Mouse (Mus musculus) forebrain, embryonic 14.5 days (tissue): ENCODE data around the gene Inhbc. TPM values are rescaled to one million over a fixed set of nuclear protein-coding genes. Genes with fewer than 3 reads are reported as not detected.

Experiments
- ATAC-seq: fragments of 200-750 bp; cut with Nextera tagmentation; 2 replicates; pipeline ENCODE4 v1.8.0; 2017; ENCODE audit warnings: mild to moderate bottlenecking, moderate library complexity
- DNase-seq: peaks from one replicate; pipeline ENCODE4 v3.0.0-alpha.2; 2015; ENCODE audit warnings: low spot score
- H3K27ac ChIP-seq: fragments of 300-500 bp; sonication (generic); 2 replicates; pipeline ENCODE4 v1.5.1; 2014; ENCODE audit warnings: low read depth, mild to moderate bottlenecking, control low read depth, low read length, moderate library complexity
- H3K27me3 ChIP-seq: fragments of 300-500 bp; sonication (generic); replicated peaks from 2 replicates; pipeline ENCODE4 v1.6.1; 2014; ENCODE audit warnings: low read length, control low read depth, mixed read lengths; ENCODE audit not compliant: control insufficient read depth, insufficient read depth
- H3K36me3 ChIP-seq: fragments of 300-500 bp; sonication (generic); 2 replicates; pipeline ENCODE4 v1.6.1; 2014; ENCODE audit warnings: low read length, control low read depth; ENCODE audit not compliant: control insufficient read depth, insufficient read depth
- H3K4me1 ChIP-seq: fragments of 300-500 bp; sonication (generic); 2 replicates; pipeline ENCODE4 v1.6.1; 2014; ENCODE audit warnings: antibody characterized with exemption, low read length, control low read depth; ENCODE audit not compliant: control insufficient read depth, insufficient read depth
- H3K4me2 ChIP-seq: fragments of 300-500 bp; sonication (generic); 2 replicates; pipeline ENCODE4 v1.6.1; 2014; ENCODE audit warnings: mild to moderate bottlenecking, control low read depth, low read length
- H3K4me3 ChIP-seq: fragments of 300-500 bp; sonication (generic); 2 replicates; pipeline ENCODE4 v1.5.1; 2014; ENCODE audit warnings: low read depth, low read length, control low read depth
- H3K9ac ChIP-seq: fragments of 300-500 bp; sonication (generic); 2 replicates; pipeline ENCODE4 v1.6.1; 2014; ENCODE audit warnings: mild to moderate bottlenecking, low read length, control low read depth, moderate library complexity
- H3K9me3 ChIP-seq: fragments of 300-500 bp; sonication (generic); replicated peaks from 2 replicates; pipeline ENCODE4 v1.6.1; 2016; ENCODE audit warnings: low read length, control low read depth, mixed read lengths; ENCODE audit not compliant: control insufficient read depth
- WGBS: fragments of 180-500 bp; shearing (Covaris S2); extraction: QIAGEN DNeasy Blood & Tissue Kit; methylation state at CpG from one replicate; pipeline ENCODE4 v1.1.7; 2014; 5-methylcytosine and 5-hydroxymethylcytosine counted together
- polyA plus RNA-seq: library from polyadenylated mRNA; unstranded; fragments of >200 nt; fragmentation: Nextera tagmentation; extraction: Ambion mirVana; gene quantifications from 2 replicates; pipeline ENCODE4 v1.2.1, GENCODE M21; 2014

The Inhbc gene
- polyA plus RNA-seq, 1 experiment from 2014 or later: not detected

GRCm38 (mm10) chr10:127343029-127343428 is 27.2 kb downstream of the Inhbc start:
- H3K4me3 ChIP-seq: no peak overlapping the region
- H3K9ac ChIP-seq: no peak overlapping the region
- peaks cover 23% of the 10 kb centered on the region; the same call in 1 of the 2 replicates for H3K27me3 ChIP-seq
- H3K36me3 ChIP-seq: no peaks in the 10 kb centered on the region
- DNase-seq (no peak), ATAC-seq (no peak)
- 71% methylated on average over 3 of the region's 3 CpGs for WGBS
- peaks cover 23% of the 10 kb centered on the region for H3K4me1 ChIP-seq
- no peaks in the 10 kb centered on the region for H3K9me3 ChIP-seq
- H3K27ac ChIP-seq: no peak overlapping the region
- H3K4me2 ChIP-seq: no peak overlapping the region

GRCm38 (mm10) chr10:127341891-127342639 is 28.2 kb downstream of the Inhbc start, which contains the start of gene Gli1:
TSS of gene Gli1 (minus strand) at chr10:127341974.
- H3K36me3 ChIP-seq: no peaks in the 10 kb centered on the region
- peaks cover 23% of the 10 kb centered on the region for H3K4me1 ChIP-seq
- peak within 1 kb of the TSS; percentile 64 for H3K4me2 ChIP-seq
- H3K27ac ChIP-seq: no peak within 1 kb of the TSS
- ATAC-seq (peak; percentile 53), DNase-seq (peak; percentile 82)
- peak within 1 kb of the TSS; percentile 29 for H3K4me3 ChIP-seq
- under 1% methylated on average over 29 of the region's 29 CpGs for WGBS
- peaks cover 23% of the 10 kb centered on the region; the same call in 1 of the 2 replicates for H3K27me3 ChIP-seq
- H3K9me3 ChIP-seq: no peaks in the 10 kb centered on the region
- H3K9ac ChIP-seq: no peak within 1 kb of the TSS

GRCm38 (mm10) chr10:127341360-127341690 is 28.9 kb downstream of the Inhbc start:
- ATAC-seq: no peak
- H3K9me3 ChIP-seq: no peaks in the 10 kb centered on the region
- DNase-seq: no peak

GRCm38 (mm10) chr10:127340577-127341359 is 29.5 kb downstream of the Inhbc start:
- Histone ChIP-seq H3K9ac (no peak overlapping the region), H3K27me3 (peaks cover 23% of the 10 kb centered on the region; the same call in 1 of the 2 replicates), H3K4me1 (peaks cover 23% of the 10 kb centered on the region), H3K36me3 (no peaks in the 10 kb centered on the region), H3K4me3 (peak overlapping the region; percentile 29), H3K9me3 (no peaks in the 10 kb centered on the region), H3K27ac (no peak overlapping the region), H3K4me2 (peak overlapping the region; percentile 64)
- DNase-seq: peak; percentile 51
- under 1% methylated on average over 26 of the region's 27 CpGs for WGBS
- no peak for ATAC-seq

More at GRCm38 (mm10) chr10:127341360-127341690, 28.9 kb downstream of the Inhbc start:
- Histone ChIP-seq H3K4me2 (peak overlapping the region; percentile 64), H3K9ac (no peak overlapping the region), H3K4me1 (peaks cover 23% of the 10 kb centered on the region), H3K4me3 (peak overlapping the region; percentile 29), H3K36me3 (no peaks in the 10 kb centered on the region), H3K27ac (no peak overlapping the region), H3K27me3 (peaks cover 23% of the 10 kb centered on the region; the same call in 1 of the 2 replicates)
- 3% methylated on average over 10 of the region's 11 CpGs for WGBS

- no peak overlapping the region for H3K27ac ChIP-seq
- H3K9me3 ChIP-seq: no peaks in the 10 kb centered on the region
- H3K4me2 ChIP-seq: peak overlapping the region; percentile 64
- H3K4me1 ChIP-seq: peaks cover 23% of the 10 kb centered on the region
- peak overlapping the region; percentile 29; the same call in 1 of the 2 replicates for H3K9ac ChIP-seq
- ATAC-seq (peak; percentile 43), DNase-seq (peak; percentile 53)
- peak overlapping the region; percentile 29 for H3K4me3 ChIP-seq
- no peaks in the 10 kb centered on the region for H3K36me3 ChIP-seq
- peaks cover 23% of the 10 kb centered on the region; the same call in 1 of the 2 replicates for H3K27me3 ChIP-seq
- under 1% methylated on average over 41 of the region's 42 CpGs for WGBS
Observed at GRCm38 (mm10) chr10:127339683-127340576, 30.3 kb downstream of the Inhbc start.

GRCm38 (mm10) chr10:127338930-127339682 is 31.1 kb downstream of the Inhbc start:
- Histone ChIP-seq H3K4me1 (peaks cover 23% of the 10 kb centered on the region), H3K36me3 (no peaks in the 10 kb centered on the region), H3K4me3 (peak overlapping the region; percentile 29), H3K9me3 (no peaks in the 10 kb centered on the region), H3K27me3 (peaks cover 23% of the 10 kb centered on the region; the same call in 1 of the 2 replicates), H3K27ac (no peak overlapping the region), H3K9ac (no peak overlapping the region; the same call in 1 of the 2 replicates), H3K4me2 (peak overlapping the region; percentile 64)
- ATAC-seq: peak; percentile 76
- DNase-seq: peak; percentile 95
- WGBS: under 1% methylated on average over 31 of the region's 31 CpGs

GRCm38 (mm10) chr10:127337536-127338099 is 32.6 kb downstream of the Inhbc start:
- H3K27ac ChIP-seq: no peak overlapping the region
- H3K4me1 ChIP-seq: peaks cover 23% of the 10 kb centered on the region
- WGBS: 82% methylated on average over 6 of the region's 6 CpGs
- no peak overlapping the region for H3K9ac ChIP-seq
- no peak for ATAC-seq
- no peaks in the 10 kb centered on the region for H3K36me3 ChIP-seq
- H3K4me2 ChIP-seq: no peak overlapping the region
- peaks cover 23% of the 10 kb centered on the region; the same call in 1 of the 2 replicates for H3K27me3 ChIP-seq
- DNase-seq: no peak
- H3K4me3 ChIP-seq: no peak overlapping the region
- H3K9me3 ChIP-seq: no peaks in the 10 kb centered on the region
